11 mouse cellular contexts compared by ENCODE assay signal in the genomic region with DNA sequence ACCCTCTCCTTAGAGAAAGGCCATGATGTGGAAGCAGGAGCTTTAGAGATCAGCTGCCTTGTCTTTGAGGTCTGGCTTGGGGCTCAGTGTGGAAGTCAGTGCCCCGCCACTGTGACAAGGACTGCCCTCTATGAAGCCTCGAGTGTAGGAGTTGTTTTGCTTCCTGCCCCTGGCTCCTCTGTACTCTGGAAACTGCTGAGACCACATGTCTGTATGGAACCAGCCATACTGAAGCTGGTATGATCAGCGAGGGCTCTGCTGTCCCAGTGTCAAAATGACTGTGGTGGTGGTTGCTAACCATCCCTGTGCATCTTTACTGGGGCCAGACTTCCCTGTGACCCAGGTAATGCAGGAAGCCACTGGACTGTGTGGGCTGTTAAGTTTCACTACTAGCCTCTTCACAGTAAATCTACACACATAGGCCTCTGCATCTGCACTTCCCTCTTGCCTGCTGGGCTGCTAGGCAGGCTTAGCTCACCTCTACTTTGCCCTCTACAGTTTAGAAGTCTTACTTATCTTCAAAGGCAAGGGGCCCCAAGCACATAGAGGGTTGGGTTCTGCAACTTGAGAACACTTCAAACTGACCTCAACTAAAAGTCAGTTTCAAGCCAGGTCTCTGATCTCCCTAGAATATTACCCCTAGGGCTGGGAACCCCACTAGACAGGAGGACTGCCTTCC. TPM values are rescaled to one million over a fixed set of nuclear protein-coding genes. Genes with fewer than 3 reads are reported as not detected.
DNase-seq lines count a peak whose midpoint lies in the region; ATAC-seq lines count a peak whose summit lies in the region.
"Had no signal": no experiment of that assay in that cellular context is flagged by ENCODE, and none has a peak within 500 bp of the region (broad histone marks: within the 10 kb centered on the region; RNA-seq: fewer than 3 reads in every experiment).

No protein-coding gene starts in this region.

- H3K9ac ChIP-seq in heart, embryonic 16.5 days (ENCODE audit: low read length), result no peak overlapping the region

- ATAC-seq in heart, embryonic 16.5 days (replicated peaks; ENCODE audit: extremely low read depth, insufficient read depth, low FRiP score), result 0 out of 2 replicates have a peak, but pooled peaks have one; percentile 15
- ATAC-seq in hematopoietic stem cell, adult 5-6 weeks (replicated peaks in 1 of 2; ENCODE audit: insufficient read depth in 1 of 2, low FRiP score in 2 of 2, low TSS enrichment in 1 of 2, low read depth in 1 of 2, poor library complexity in 2 of 2, severe bottlenecking in 2 of 2), result peak; percentile 38 to 63
- ATAC-seq in megakaryocyte progenitor cell, adult 5-6 weeks (replicated peaks; ENCODE audit: poor library complexity), result peak; percentile 30

- 50% methylated on average over 3 of the region's 3 CpGs for WGBS in heart, embryonic 16.5 days

- peak overlapping the region; percentile 44 for H3K27ac ChIP-seq in heart, embryonic 16.5 days (ENCODE audit: low read length)

- 0 out of 2 replicates have a peak, but pooled peaks cover 2% of the 10 kb centered on the region for H3K36me3 ChIP-seq in heart, embryonic 16.5 days (ENCODE audit: control insufficient read depth, insufficient read depth)

- no peaks in the 10 kb centered on the region for H3K9me3 ChIP-seq in heart, embryonic 16.5 days (replicated peaks; ENCODE audit: control insufficient read depth, low read length)

- no peak for DNase-seq in heart, postnatal 14 days
- DNase-seq in CD4-positive, CD25-positive, alpha-beta regulatory T cell, adult 2 months (ENCODE audit: low read depth, low spot score), result peak; percentile 63
- no peak for DNase-seq in adipocyte (ENCODE audit: low spot score)
- DNase-seq in kidney, adult 18-20 months, result no peak
- no peak for DNase-seq in adrenal gland, postnatal 10 days
- DNase-seq: adrenal gland, postnatal 25 days; kidney, postnatal 36 days; midbrain, embryonic 14.5 days had no signal

- peaks cover 50% of the 10 kb centered on the region for H3K4me1 ChIP-seq in heart, embryonic 16.5 days (ENCODE audit: control insufficient read depth, insufficient read depth, low read length)

- intact Hi-C loops in heart, postnatal 14 days (cut with DNase I), result loop anchor here (5.0 kb wide), 1 partner anchor 32 kb away; a partner anchor contains a TSS

- H3K4me2 ChIP-seq in heart, embryonic 16.5 days (ENCODE audit: low read depth, low read length), result no peak overlapping the region

- H3K27me3 ChIP-seq in heart, embryonic 16.5 days (ENCODE audit: control insufficient read depth, insufficient read depth, low read length), result no peaks in the 10 kb centered on the region

- H3K4me3 ChIP-seq in heart, embryonic 16.5 days (ENCODE audit: low read length), result no peak overlapping the region

RNA-seq across cellular contexts. Expression of a gene that starts 33.9 kb away (rescaled TPM):
- polyA plus RNA-seq in heart, embryonic 16.5 days (2015; fragmentation: Nextera tagmentation; extraction: Ambion mirVana), result 32.7 and 33.4 TPM in 2 replicates
- 10 to 100 TPM; 26.4 to 27.1 TPM for total RNA-seq in heart, postnatal 14 days (2021)
- 15.5 and 16.8 TPM in 2 replicates for total RNA-seq in hematopoietic stem cell, adult 5-6 weeks (2017)
- 55.6 and 65.0 TPM in 2 replicates for total RNA-seq in megakaryocyte progenitor cell, adult 5-6 weeks (2015)
- 18.6 and 21.9 TPM in 2 replicates for total RNA-seq in megakaryocyte progenitor cell, adult 5-6 weeks (2017)
- 10 to 100 TPM; 25.4 to 26.2 TPM for total RNA-seq in adrenal gland, postnatal 10 days (2021)
